8 mouse cellular contexts compared by ENCODE assay signal in genomic region chr2:128124693-128125092, GRCm38 (mm10). TPM values are rescaled to one million over a fixed set of nuclear protein-coding genes. Genes with fewer than 3 reads are reported as not detected.
A peak's percentile ranks its signal among the peaks of the same experiment; 100 is the strongest.
DNase-seq lines count a peak whose midpoint lies in the region; ATAC-seq and TF ChIP-seq lines count a peak whose summit lies in the region.

No protein-coding gene starts in this region.

- peak overlapping the region; percentile 70 for H3K9ac ChIP-seq in heart, embryonic 12.5 days
- H3K9ac ChIP-seq in intestine, embryonic 15.5 days, result peak overlapping the region; percentile 33; the same call in 1 of the 2 replicates
- no peak overlapping the region for H3K9ac ChIP-seq in midbrain, postnatal 0 days (replicated peaks; ENCODE audit: low read length, poor library complexity, severe bottlenecking)

- no peak for DNase-seq in heart, postnatal 25 days (ENCODE audit: low spot score)
- no peak for DNase-seq in embryonic facial prominence, embryonic 10.5 days (ENCODE audit: low spot score)
- no peak for DNase-seq in midbrain, postnatal 0 days (ENCODE audit: low spot score)
- no peak for DNase-seq in frontal cortex, adult 2 months (ENCODE audit: extremely low spot score in 1 of 2, low spot score in 1 of 2)
- no peak for DNase-seq in MN1 (ENCODE audit: low spot score)
- no peak for DNase-seq in frontal cortex, postnatal 25 days (ENCODE audit: low spot score in 2 of 2)

- 4% methylated on average over 15 of the region's 15 CpGs for WGBS in heart, embryonic 12.5 days
- WGBS in embryonic facial prominence, embryonic 10.5 days, result 2% methylated on average over 15 of the region's 15 CpGs
- 29% methylated on average over 15 of the region's 15 CpGs for WGBS in intestine, embryonic 15.5 days
- 4% methylated on average over 15 of the region's 15 CpGs for WGBS in midbrain, postnatal 0 days

- no peak for ATAC-seq in heart, embryonic 12.5 days (ENCODE audit: insufficient number of reproducible peaks, low FRiP score)
- ATAC-seq in intestine, embryonic 15.5 days, result no peak
- no peak for ATAC-seq in midbrain, postnatal 0 days (ENCODE audit: low FRiP score)

- H3K36me3 ChIP-seq in heart, embryonic 12.5 days, result peaks cover 3% of the 10 kb centered on the region; the same call in 1 of the 2 replicates
- peaks cover 13% of the 10 kb centered on the region for H3K36me3 ChIP-seq in embryonic facial prominence, embryonic 10.5 days (replicated peaks)
- no peaks in the 10 kb centered on the region for H3K36me3 ChIP-seq in intestine, embryonic 15.5 days
- H3K36me3 ChIP-seq in midbrain, postnatal 0 days (ENCODE audit: insufficient read depth, low read length), result no peaks in the 10 kb centered on the region

- peak overlapping the region; percentile 76 for H3K4me3 ChIP-seq in heart, embryonic 12.5 days
- H3K4me3 ChIP-seq in embryonic facial prominence, embryonic 10.5 days, result peak overlapping the region; percentile 88
- H3K4me3 ChIP-seq in intestine, embryonic 15.5 days (replicated peaks), result peak overlapping the region; percentile 76
- H3K4me3 ChIP-seq in midbrain, postnatal 0 days (ENCODE audit: low read depth, low read length), result peak overlapping the region; percentile 66

- no peak overlapping the region for H3K27ac ChIP-seq in heart, embryonic 12.5 days (ENCODE audit: poor library complexity, severe bottlenecking)
- peak overlapping the region; percentile 96 for H3K27ac ChIP-seq in embryonic facial prominence, embryonic 10.5 days (replicated peaks)
- H3K27ac ChIP-seq in intestine, embryonic 15.5 days, result no peak overlapping the region
- H3K27ac ChIP-seq in midbrain, postnatal 0 days (ENCODE audit: low read depth, low read length), result no peak overlapping the region

- 0 out of 2 replicates have a peak, but pooled peaks cover 7% of the 10 kb centered on the region for H3K27me3 ChIP-seq in heart, embryonic 12.5 days (replicated peaks)
- peaks cover 42% of the 10 kb centered on the region for H3K27me3 ChIP-seq in embryonic facial prominence, embryonic 10.5 days (replicated peaks; ENCODE audit: low read depth, poor library complexity, severe bottlenecking)
- peaks cover 20% of the 10 kb centered on the region for H3K27me3 ChIP-seq in intestine, embryonic 15.5 days (replicated peaks)
- H3K27me3 ChIP-seq in midbrain, postnatal 0 days (ENCODE audit: insufficient read depth, low read length), result peaks cover 28% of the 10 kb centered on the region

- no peak for TF ChIP-seq CTCF in midbrain, postnatal 0 days (IDR thresholded peaks at IDR 0.05)

- H3K9me3 ChIP-seq in heart, embryonic 12.5 days (replicated peaks), result no peaks in the 10 kb centered on the region
- no peaks in the 10 kb centered on the region for H3K9me3 ChIP-seq in embryonic facial prominence, embryonic 10.5 days
- H3K9me3 ChIP-seq in intestine, embryonic 15.5 days, result no peaks in the 10 kb centered on the region
- no peaks in the 10 kb centered on the region for H3K9me3 ChIP-seq in midbrain, postnatal 0 days (ENCODE audit: low read length)

- H3K4me2 ChIP-seq in heart, embryonic 12.5 days, result peak overlapping the region; percentile 98
- peak overlapping the region; percentile 95 for H3K4me2 ChIP-seq in intestine, embryonic 15.5 days (replicated peaks)
- peak overlapping the region; percentile 98 for H3K4me2 ChIP-seq in midbrain, postnatal 0 days (ENCODE audit: low read depth, low read length, poor library complexity, severe bottlenecking)

- peaks cover 35% of the 10 kb centered on the region for H3K4me1 ChIP-seq in heart, embryonic 12.5 days (replicated peaks)
- peaks cover 70% of the 10 kb centered on the region for H3K4me1 ChIP-seq in embryonic facial prominence, embryonic 10.5 days
- H3K4me1 ChIP-seq in intestine, embryonic 15.5 days (replicated peaks), result peaks cover 40% of the 10 kb centered on the region
- peaks cover 17% of the 10 kb centered on the region; the same call in 1 of the 2 replicates for H3K4me1 ChIP-seq in midbrain, postnatal 0 days (ENCODE audit: insufficient read depth, low read length)

- intact Hi-C loops in heart, postnatal 25 days (cut with DNase I), result loop anchor here (2.0 to 5.0 kb wide), 4 partner anchors 44 to 188 kb away; no protein-coding TSS in a partner anchor

RNA-seq across cellular contexts. Expression of gene Bcl2l11, which starts 1.1 kb away (rescaled TPM):
- 21.6 and 23.3 TPM in 2 replicates for polyA plus RNA-seq in heart, embryonic 12.5 days (2016; fragmentation: Nextera tagmentation; extraction: Ambion mirVana)
- total RNA-seq in heart, postnatal 25 days (2021), result 10 to 100 TPM; 15.2 to 18.8 TPM
- polyA plus RNA-seq in embryonic facial prominence, embryonic 10.5 days (2016; fragmentation: Nextera tagmentation; extraction: Ambion mirVana), result 32.5 and 35.7 TPM in 2 replicates
- 12.8 and 13.1 TPM in 2 replicates for polyA plus RNA-seq in intestine, embryonic 15.5 days (2015; fragmentation: Nextera tagmentation; extraction: Ambion mirVana)
- total RNA-seq in midbrain, postnatal 0 days (2014; rRNA removed), result 6.5 and 13.1 TPM in 2 replicates
- polyA plus RNA-seq in midbrain, postnatal 0 days (2015; fragmentation: Nextera tagmentation; extraction: Ambion mirVana), result 3.7 and 5.1 TPM in 2 replicates
- 6.5 and 8.1 TPM in 2 replicates for polyA plus RNA-seq in frontal cortex, adult 2 months (2012; rRNA removed)
